Mouse (Mus musculus): ENCODE measurements around the gene Psmb11.

DNA sequence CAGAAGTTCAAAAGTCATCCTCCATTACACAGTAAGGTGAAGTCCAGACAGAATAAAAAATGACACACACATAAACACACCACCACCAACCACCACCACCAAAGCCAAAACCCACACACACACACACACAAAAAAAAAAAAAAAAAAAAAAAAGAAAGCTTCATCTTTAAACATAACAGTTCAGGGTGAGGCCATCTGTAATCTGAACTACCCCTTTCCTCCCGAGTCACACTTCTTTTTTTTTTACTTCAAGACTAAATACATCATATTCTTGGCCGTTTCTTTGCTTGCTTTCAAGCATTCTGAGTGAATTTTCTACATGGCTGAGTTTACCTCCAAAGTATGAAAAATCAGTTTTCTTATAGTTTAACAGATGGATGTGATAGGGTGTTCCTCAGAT is 19.6 kb upstream of the Psmb11 start:
- TF ChIP-seq POLR2A (IDR thresholded peaks at IDR 0.05; ENCODE audit: borderline replicate concordance, extremely low read depth, low read depth, low read length) (no peak), CTCF (IDR thresholded peaks at IDR 0.05; ENCODE audit: insufficient read depth, low read length) (no peak)
